Mouse (Mus musculus): ENCODE data around the gene Ano6.

DNA sequence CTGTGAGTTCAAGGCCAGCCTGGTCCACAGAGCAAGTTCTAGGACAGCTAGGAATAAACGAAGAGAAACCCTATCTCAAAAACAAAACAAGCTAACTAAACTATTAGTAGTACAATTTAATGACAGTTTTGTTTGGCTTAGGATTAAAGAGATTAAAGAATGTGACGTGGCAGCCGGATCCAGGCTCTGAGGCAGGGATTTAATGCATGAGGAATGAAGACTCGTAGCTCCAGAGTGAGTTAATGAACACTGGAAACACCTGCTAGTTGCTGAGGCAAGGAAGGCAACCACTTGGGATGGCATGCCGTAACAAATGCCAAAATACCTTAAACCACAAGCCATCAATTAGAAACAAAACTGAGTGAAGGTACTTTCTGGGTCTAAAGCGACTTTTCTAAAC is 153.7 kb downstream of the Ano6 start:
- no peak for TF ChIP-seq CTCF (IDR thresholded peaks at IDR 0.05; ENCODE audit: low read depth)
- TF ChIP-seq EP300 (optimal IDR thresholded peaks at IDR 0.05), result no peak

Data from stomach, postnatal 0 days (tissue).